Mouse (Mus musculus): ENCODE results near the gene Meaf6. TPM values are rescaled to one million over a fixed set of nuclear protein-coding genes. Genes with fewer than 3 reads are reported as not detected.
A peak's percentile ranks its signal among the peaks of the same experiment; 100 is the strongest.

Gene Meaf6
- polyA plus RNA-seq, 1 experiment from 2014 or later: 54.1 TPM

DNA sequence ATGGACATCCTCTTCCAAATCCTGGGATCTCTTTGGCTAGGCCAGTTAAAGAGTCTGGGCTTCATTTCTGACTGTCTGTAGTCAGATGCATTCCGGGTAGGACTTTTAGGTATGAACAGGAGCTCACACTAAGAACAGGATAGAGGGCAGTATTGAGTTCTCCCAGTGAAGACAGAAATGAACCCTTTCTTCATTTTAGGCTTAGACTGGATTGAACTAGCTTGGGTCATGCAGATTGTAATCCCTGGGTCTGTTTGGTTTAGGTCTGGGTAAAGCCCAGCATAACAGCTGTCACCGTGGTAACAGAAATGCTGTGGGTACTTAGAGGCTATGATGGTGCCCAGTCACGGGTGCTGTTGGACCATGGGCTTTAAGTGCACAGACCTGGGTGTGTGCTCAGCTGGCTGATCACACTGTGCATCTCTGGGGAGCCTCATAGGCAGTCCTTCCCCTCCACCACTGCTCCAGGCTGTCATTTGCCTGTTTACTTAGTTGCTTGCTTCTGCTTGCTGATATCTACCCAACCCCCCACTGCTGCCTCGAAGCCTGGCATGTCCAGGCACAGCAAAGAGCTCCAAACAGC lies 68.8 kb downstream of the Meaf6 start:
- ATAC-seq (ENCODE audit: low FRiP score, low TSS enrichment): peak; percentile 51; the same call in 1 of the 2 replicates
- H3K27ac ChIP-seq (ENCODE audit: low read length): no peak overlapping the region
- no peak overlapping the region for H3K4me2 ChIP-seq (replicated peaks; ENCODE audit: low read depth, low read length)
- 74% methylated on average over 4 of the region's 4 CpGs for WGBS
- no peak overlapping the region for H3K4me3 ChIP-seq (ENCODE audit: low read length)
- no peaks in the 10 kb centered on the region for H3K4me1 ChIP-seq (ENCODE audit: insufficient read depth, low read length)
- H3K36me3 ChIP-seq (ENCODE audit: insufficient read depth, low read length): no peaks in the 10 kb centered on the region
- no peaks in the 10 kb centered on the region for H3K27me3 ChIP-seq (ENCODE audit: insufficient read depth, low read length)
- no peaks in the 10 kb centered on the region for H3K9me3 ChIP-seq (ENCODE audit: low read length)
- no peak overlapping the region for H3K9ac ChIP-seq (replicated peaks; ENCODE audit: low read length)

- Histone ChIP-seq H3K27me3 (ENCODE audit: insufficient read depth, low read length) (no peaks in the 10 kb centered on the region; the same call in 1 of the 2 replicates), H3K9ac (replicated peaks; ENCODE audit: low read length) (no peak overlapping the region), H3K27ac (ENCODE audit: low read length) (no peak overlapping the region), H3K4me3 (ENCODE audit: low read length) (no peak overlapping the region), H3K36me3 (ENCODE audit: insufficient read depth, low read length) (no peaks in the 10 kb centered on the region), H3K4me2 (replicated peaks; ENCODE audit: low read depth, low read length) (no peak overlapping the region), H3K4me1 (ENCODE audit: insufficient read depth, low read length) (no peaks in the 10 kb centered on the region), H3K9me3 (ENCODE audit: low read length) (no peaks in the 10 kb centered on the region)
- ATAC-seq (ENCODE audit: low FRiP score, low TSS enrichment): no peak
- whole genome bisulfite sequencing: 85% methylated on average over 5 of the region's 5 CpGs
These were observed 70.7 kb downstream of the Meaf6 start for GRCm38 (mm10) chr4:125155646-125156045.

DNA sequence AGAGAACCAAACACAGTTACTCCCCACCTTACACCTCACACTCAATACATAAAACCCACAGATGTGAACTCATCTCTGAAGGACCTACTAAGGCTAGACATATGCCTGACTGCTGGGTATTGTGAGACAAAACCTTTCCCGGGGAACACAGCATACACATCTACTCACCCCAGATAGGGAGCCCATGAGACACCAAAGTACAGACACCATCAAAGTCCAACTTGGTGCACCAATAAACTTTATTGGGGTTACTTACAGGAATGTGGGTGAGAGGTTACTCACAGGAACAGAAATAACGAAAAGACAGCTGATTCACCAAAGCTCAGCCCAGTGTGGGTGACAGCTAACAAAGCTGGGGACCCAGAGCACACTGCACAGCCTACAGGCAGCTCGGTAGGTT lies 72.4 kb downstream of the Meaf6 start:
- no peak overlapping the region for H3K4me2 ChIP-seq (replicated peaks; ENCODE audit: low read depth, low read length)
- ATAC-seq (ENCODE audit: low FRiP score, low TSS enrichment): no peak
- H3K4me1 ChIP-seq (ENCODE audit: insufficient read depth, low read length): no peaks in the 10 kb centered on the region
- H3K36me3 ChIP-seq (ENCODE audit: insufficient read depth, low read length): no peaks in the 10 kb centered on the region
- no peaks in the 10 kb centered on the region; the same call in 1 of the 2 replicates for H3K27me3 ChIP-seq (ENCODE audit: insufficient read depth, low read length)
- H3K4me3 ChIP-seq (ENCODE audit: low read length): no peak overlapping the region
- no peak overlapping the region for H3K27ac ChIP-seq (ENCODE audit: low read length)
- no peak overlapping the region for H3K9ac ChIP-seq (replicated peaks; ENCODE audit: low read length)
- H3K9me3 ChIP-seq (ENCODE audit: low read length): no peaks in the 10 kb centered on the region
- 70% methylated on average over 3 of the region's 3 CpGs for WGBS

GRCm38 (mm10) chr4:125158081-125158480 lies 73.1 kb downstream of the Meaf6 start:
- ATAC-seq (ENCODE audit: low FRiP score, low TSS enrichment): no peak
- WGBS: 83% methylated on average over 2 of the region's 2 CpGs
- no peak overlapping the region for H3K9ac ChIP-seq (replicated peaks; ENCODE audit: low read length)
- no peaks in the 10 kb centered on the region; the same call in 1 of the 2 replicates for H3K27me3 ChIP-seq (ENCODE audit: insufficient read depth, low read length)
- H3K4me1 ChIP-seq (ENCODE audit: insufficient read depth, low read length): no peaks in the 10 kb centered on the region
- no peak overlapping the region for H3K4me2 ChIP-seq (replicated peaks; ENCODE audit: low read depth, low read length)
- no peak overlapping the region for H3K27ac ChIP-seq (ENCODE audit: low read length)
- no peaks in the 10 kb centered on the region for H3K36me3 ChIP-seq (ENCODE audit: insufficient read depth, low read length)
- H3K9me3 ChIP-seq (ENCODE audit: low read length): no peaks in the 10 kb centered on the region
- H3K4me3 ChIP-seq (ENCODE audit: low read length): no peak overlapping the region

GRCm38 (mm10) chr4:125158581-125159317 lies 73.8 kb downstream of the Meaf6 start:
- Histone ChIP-seq H3K9ac (replicated peaks; ENCODE audit: low read length) (no peak overlapping the region), H3K27me3 (ENCODE audit: insufficient read depth, low read length) (no peaks in the 10 kb centered on the region; the same call in 1 of the 2 replicates), H3K36me3 (ENCODE audit: insufficient read depth, low read length) (no peaks in the 10 kb centered on the region), H3K4me3 (ENCODE audit: low read length) (no peak overlapping the region), H3K4me1 (ENCODE audit: insufficient read depth, low read length) (no peaks in the 10 kb centered on the region), H3K27ac (ENCODE audit: low read length) (no peak overlapping the region), H3K4me2 (replicated peaks; ENCODE audit: low read depth, low read length) (no peak overlapping the region), H3K9me3 (ENCODE audit: low read length) (no peaks in the 10 kb centered on the region)
- WGBS: 65% methylated on average over 20 of the region's 20 CpGs
- ATAC-seq (ENCODE audit: low FRiP score, low TSS enrichment): no peak

DNA sequence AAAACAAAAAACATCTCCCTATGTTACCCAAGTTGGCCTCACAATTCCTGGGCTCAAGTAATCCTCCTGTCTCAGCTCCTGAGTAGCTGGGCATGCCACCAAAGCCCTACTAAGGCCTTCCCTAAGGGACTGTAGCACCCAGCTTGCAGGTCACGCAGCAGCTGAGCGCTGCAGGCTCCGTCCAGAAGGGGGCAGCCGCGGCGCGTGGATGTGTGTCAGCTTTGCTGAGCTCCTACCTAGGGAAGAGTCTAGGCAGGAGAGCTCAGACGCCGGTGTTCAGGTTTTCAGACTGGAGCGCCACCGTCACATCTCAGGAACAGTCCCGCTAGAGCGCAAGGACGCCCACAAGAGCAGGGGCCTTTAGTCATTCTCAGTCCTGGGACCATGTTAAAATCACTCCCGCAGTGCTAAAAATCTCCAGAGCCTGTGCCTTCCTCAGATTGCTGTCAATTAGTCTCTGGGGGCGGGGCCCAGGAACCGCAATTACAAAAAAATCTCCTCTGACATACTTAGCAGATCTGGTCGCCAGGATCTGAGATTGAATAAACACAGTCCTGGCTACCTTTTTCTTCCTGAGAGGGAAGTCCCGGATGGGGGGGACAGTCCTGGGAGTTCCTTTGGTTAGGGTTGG lies 75.5 kb downstream of the Meaf6 start:
- no peak for ATAC-seq (ENCODE audit: low FRiP score, low TSS enrichment)
- Histone ChIP-seq H3K4me1 (ENCODE audit: insufficient read depth, low read length) (no peaks in the 10 kb centered on the region), H3K9me3 (ENCODE audit: low read length) (no peaks in the 10 kb centered on the region), H3K4me3 (ENCODE audit: low read length) (no peak overlapping the region; the same call in 1 of the 2 replicates), H3K4me2 (replicated peaks; ENCODE audit: low read depth, low read length) (peak overlapping the region; percentile 37; the same call in 1 of the 2 replicates), H3K36me3 (ENCODE audit: insufficient read depth, low read length) (no peaks in the 10 kb centered on the region), H3K9ac (replicated peaks; ENCODE audit: low read length) (no peak overlapping the region), H3K27me3 (ENCODE audit: insufficient read depth, low read length) (no peaks in the 10 kb centered on the region; the same call in 1 of the 2 replicates), H3K27ac (ENCODE audit: low read length) (no peak overlapping the region)
- 6% methylated on average over 19 of the region's 19 CpGs for WGBS

GRCm38 (mm10) chr4:125160951-125161331 lies 76.0 kb downstream of the Meaf6 start:
- Histone ChIP-seq H3K4me2 (replicated peaks; ENCODE audit: low read depth, low read length) (no peak overlapping the region), H3K27me3 (ENCODE audit: insufficient read depth, low read length) (no peaks in the 10 kb centered on the region; the same call in 1 of the 2 replicates), H3K9ac (replicated peaks; ENCODE audit: low read length) (no peak overlapping the region), H3K4me3 (ENCODE audit: low read length) (no peak overlapping the region), H3K9me3 (ENCODE audit: low read length) (no peaks in the 10 kb centered on the region), H3K27ac (ENCODE audit: low read length) (no peak overlapping the region), H3K4me1 (ENCODE audit: insufficient read depth, low read length) (no peaks in the 10 kb centered on the region), H3K36me3 (ENCODE audit: insufficient read depth, low read length) (no peaks in the 10 kb centered on the region)
- no peak for ATAC-seq (ENCODE audit: low FRiP score, low TSS enrichment)
- WGBS: 69% methylated on average over 10 of the region's 10 CpGs

DNA sequence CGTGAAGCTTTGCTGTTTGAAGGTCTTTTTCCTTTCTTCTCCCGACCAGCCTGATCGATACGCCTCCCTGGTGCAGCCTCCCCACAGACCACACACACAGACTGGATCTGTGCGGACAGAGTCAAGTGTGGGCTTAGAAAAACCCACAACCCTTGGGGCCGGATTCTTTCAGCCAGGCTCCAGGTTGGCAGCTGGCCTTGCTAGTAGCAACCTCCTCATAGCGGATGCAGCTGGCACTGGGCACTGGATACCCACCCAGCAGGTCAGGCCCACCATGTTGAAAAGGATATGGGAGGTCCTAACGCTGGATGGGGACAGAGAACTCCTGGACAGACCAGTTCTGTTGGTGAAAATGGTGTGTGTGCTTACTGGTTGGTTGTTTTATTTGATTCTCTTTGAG lies 76.5 kb downstream of the Meaf6 start:
- no peak overlapping the region for H3K4me3 ChIP-seq (ENCODE audit: low read length)
- H3K27ac ChIP-seq (ENCODE audit: low read length): no peak overlapping the region
- no peaks in the 10 kb centered on the region for H3K9me3 ChIP-seq (ENCODE audit: low read length)
- H3K27me3 ChIP-seq (ENCODE audit: insufficient read depth, low read length): no peaks in the 10 kb centered on the region; the same call in 1 of the 2 replicates
- no peaks in the 10 kb centered on the region for H3K36me3 ChIP-seq (ENCODE audit: insufficient read depth, low read length)
- ATAC-seq (ENCODE audit: low FRiP score, low TSS enrichment): no peak
- WGBS: 56% methylated on average over 8 of the region's 8 CpGs
- no peaks in the 10 kb centered on the region for H3K4me1 ChIP-seq (ENCODE audit: insufficient read depth, low read length)
- H3K4me2 ChIP-seq (replicated peaks; ENCODE audit: low read depth, low read length): no peak overlapping the region
- no peak overlapping the region for H3K9ac ChIP-seq (replicated peaks; ENCODE audit: low read length)

DNA sequence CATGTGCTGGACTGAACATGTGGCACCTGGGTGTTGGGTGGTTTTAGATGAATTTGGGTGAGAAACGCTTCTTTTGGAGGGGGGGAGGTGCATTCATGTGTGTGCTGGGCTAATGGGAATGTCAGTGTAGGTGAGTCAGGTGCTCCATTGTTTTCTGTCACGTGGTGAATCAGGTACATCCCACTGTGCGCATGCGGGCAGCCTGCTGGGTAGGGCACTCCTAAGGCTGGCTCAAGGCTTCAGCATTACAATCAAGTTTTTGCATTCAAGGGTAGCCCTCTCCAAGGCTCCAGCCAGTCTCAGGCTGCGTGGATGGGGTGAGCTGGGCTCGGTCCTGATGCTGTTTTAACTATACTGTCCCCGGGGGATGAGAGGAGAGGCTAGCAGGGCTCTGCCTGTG lies 77.8 kb downstream of the Meaf6 start:
- H3K4me1 ChIP-seq (ENCODE audit: insufficient read depth, low read length): no peaks in the 10 kb centered on the region
- no peak overlapping the region for H3K4me3 ChIP-seq (ENCODE audit: low read length)
- no peaks in the 10 kb centered on the region for H3K9me3 ChIP-seq (ENCODE audit: low read length)
- no peaks in the 10 kb centered on the region; the same call in 1 of the 2 replicates for H3K27me3 ChIP-seq (ENCODE audit: insufficient read depth, low read length)
- H3K36me3 ChIP-seq (ENCODE audit: insufficient read depth, low read length): no peaks in the 10 kb centered on the region
- H3K9ac ChIP-seq (replicated peaks; ENCODE audit: low read length): no peak overlapping the region
- no peak overlapping the region for H3K4me2 ChIP-seq (replicated peaks; ENCODE audit: low read depth, low read length)
- H3K27ac ChIP-seq (ENCODE audit: low read length): no peak overlapping the region
- ATAC-seq (ENCODE audit: low FRiP score, low TSS enrichment): no peak
- 57% methylated on average over 7 of the region's 7 CpGs for WGBS

Measured in kidney, embryonic 16.5 days (tissue).